In genomic region chr8:121562941-121563351, GRCm38 (mm10) we compare ENCODE assay signal across 12 mouse cellular contexts. TPM values are rescaled to one million over a fixed set of nuclear protein-coding genes. Genes with fewer than 3 reads are reported as not detected.
DNase-seq lines count a peak whose midpoint lies in the region; ATAC-seq lines count a peak whose summit lies in the region.
"Had no signal": no experiment of that assay in that cellular context is flagged by ENCODE, and none has a peak within 500 bp of the region (broad histone marks: within the 10 kb centered on the region; RNA-seq: fewer than 3 reads in every experiment).

No protein-coding gene starts in this region.

- H3K9me3 ChIP-seq in hindbrain, embryonic 10.5 days, result no peaks in the 10 kb centered on the region
- H3K9me3 ChIP-seq in hindbrain, embryonic 16.5 days (ENCODE audit: control insufficient read depth, low read length), result no peaks in the 10 kb centered on the region
- no peaks in the 10 kb centered on the region for H3K9me3 ChIP-seq in forebrain, embryonic 15.5 days
- H3K9me3 ChIP-seq in midbrain, embryonic 14.5 days (ENCODE audit: control insufficient read depth, low read length), result no peaks in the 10 kb centered on the region
- H3K9me3 ChIP-seq: liver, embryonic 15.5 days had no signal

- 83% methylated on average over 9 of the region's 9 CpGs for WGBS in hindbrain, embryonic 10.5 days
- 76% methylated on average over 9 of the region's 9 CpGs for WGBS in hindbrain, embryonic 16.5 days
- 83% methylated on average over 9 of the region's 9 CpGs for WGBS in forebrain, embryonic 15.5 days
- WGBS in midbrain, embryonic 14.5 days, result 80% methylated on average over 9 of the region's 9 CpGs

- peaks cover 62% of the 10 kb centered on the region for H3K4me1 ChIP-seq in hindbrain, embryonic 10.5 days (replicated peaks)
- H3K4me1 ChIP-seq in hindbrain, embryonic 16.5 days (ENCODE audit: control insufficient read depth, insufficient read depth, low read depth, low read length), result no peaks in the 10 kb centered on the region
- H3K4me1 ChIP-seq in forebrain, embryonic 15.5 days, result no peaks in the 10 kb centered on the region
- no peaks in the 10 kb centered on the region for H3K4me1 ChIP-seq in midbrain, embryonic 14.5 days (ENCODE audit: control insufficient read depth, insufficient read depth, low read length)

- H3K9ac ChIP-seq in hindbrain, embryonic 16.5 days (ENCODE audit: low read depth, low read length), result no peak overlapping the region
- no peak overlapping the region for H3K9ac ChIP-seq in forebrain, embryonic 15.5 days (replicated peaks)
- H3K9ac ChIP-seq in midbrain, embryonic 14.5 days (replicated peaks; ENCODE audit: low read length), result no peak overlapping the region
- H3K9ac ChIP-seq: liver, embryonic 15.5 days had no signal

- intact Hi-C loops in gastrocnemius, postnatal 36 days (cut with DNase I), result no loop called here

- no peak overlapping the region for H3K4me2 ChIP-seq in hindbrain, embryonic 16.5 days (ENCODE audit: low read length)
- no peak overlapping the region for H3K4me2 ChIP-seq in forebrain, embryonic 15.5 days (replicated peaks)
- no peak overlapping the region for H3K4me2 ChIP-seq in midbrain, embryonic 14.5 days (ENCODE audit: low read length)
- H3K4me2 ChIP-seq: liver, embryonic 15.5 days had no signal

- no peak for DNase-seq in hindbrain, embryonic 10.5 days (ENCODE audit: low spot score)
- DNase-seq in adrenal gland, postnatal 14 days, result peak; percentile 83
- peak; percentile 71 to 86 for DNase-seq in gastrocnemius, postnatal 36 days
- peak; percentile 87 to 94 for DNase-seq in lung, adult 18-20 months
- DNase-seq in right cerebral cortex, postnatal 36 days (ENCODE audit: low spot score in 2 of 2), result no peak
- DNase-seq in midbrain, embryonic 14.5 days, result no peak

- peak overlapping the region; percentile 66 for H3K27ac ChIP-seq in hindbrain, embryonic 10.5 days
- no peak overlapping the region for H3K27ac ChIP-seq in hindbrain, embryonic 16.5 days (ENCODE audit: low read depth, low read length)
- H3K27ac ChIP-seq in forebrain, embryonic 15.5 days (replicated peaks), result no peak overlapping the region
- H3K27ac ChIP-seq in midbrain, embryonic 14.5 days (replicated peaks; ENCODE audit: low read depth, low read length), result no peak overlapping the region
- H3K27ac ChIP-seq: liver, embryonic 15.5 days had no signal

- no peak overlapping the region for H3K4me3 ChIP-seq in hindbrain, embryonic 10.5 days
- no peak overlapping the region for H3K4me3 ChIP-seq in hindbrain, embryonic 16.5 days (ENCODE audit: low read length)
- H3K4me3 ChIP-seq in forebrain, embryonic 15.5 days, result no peak overlapping the region
- H3K4me3 ChIP-seq in midbrain, embryonic 14.5 days (replicated peaks; ENCODE audit: low read depth, low read length), result no peak overlapping the region
- H3K4me3 ChIP-seq: liver, embryonic 15.5 days had no signal

- H3K36me3 ChIP-seq in hindbrain, embryonic 10.5 days, result peaks cover 54% of the 10 kb centered on the region
- H3K36me3 ChIP-seq in hindbrain, embryonic 16.5 days (ENCODE audit: control insufficient read depth, insufficient read depth, low read length), result peaks cover 21% of the 10 kb centered on the region
- peaks cover 14% of the 10 kb centered on the region; the same call in 1 of the 2 replicates for H3K36me3 ChIP-seq in forebrain, embryonic 15.5 days
- peaks cover 30% of the 10 kb centered on the region for H3K36me3 ChIP-seq in midbrain, embryonic 14.5 days (ENCODE audit: control insufficient read depth, insufficient read depth, low read length)

- no peak for ATAC-seq in hindbrain, embryonic 16.5 days
- ATAC-seq in forebrain, embryonic 15.5 days (replicated peaks), result no peak
- ATAC-seq in midbrain, embryonic 14.5 days (ENCODE audit: low FRiP score, low TSS enrichment), result no peak

- no peaks in the 10 kb centered on the region for H3K27me3 ChIP-seq in hindbrain, embryonic 10.5 days (ENCODE audit: insufficient read depth, poor library complexity, severe bottlenecking)
- H3K27me3 ChIP-seq in hindbrain, embryonic 16.5 days (replicated peaks; ENCODE audit: control insufficient read depth, insufficient read depth, low read length), result no peaks in the 10 kb centered on the region
- H3K27me3 ChIP-seq in forebrain, embryonic 15.5 days, result no peaks in the 10 kb centered on the region
- H3K27me3 ChIP-seq in midbrain, embryonic 14.5 days (ENCODE audit: control insufficient read depth, insufficient read depth, low read length), result no peaks in the 10 kb centered on the region
- H3K27me3 ChIP-seq: CH12.LX; liver, embryonic 15.5 days had no signal

RNA-seq across cellular contexts. Expression of gene Fbxo31, which starts 15.7 kb away (rescaled TPM):
- polyA plus RNA-seq in hindbrain, embryonic 10.5 days (2016; fragmentation: Nextera tagmentation; extraction: Ambion mirVana), result 16.7 and 18.8 TPM in 2 replicates
- polyA plus RNA-seq in hindbrain, embryonic 16.5 days (2015; fragmentation: Nextera tagmentation; extraction: Ambion mirVana), result 37.0 and 37.5 TPM in 2 replicates
- total RNA-seq in adrenal gland, postnatal 14 days (2021), result 37.2 and 66.1 TPM in 2 replicates
- total RNA-seq in gastrocnemius, postnatal 36 days (2021), result 100 to 1,000 TPM; 100 to 124 TPM
- 31.0 and 32.4 TPM in 2 replicates for polyA plus RNA-seq in forebrain, embryonic 15.5 days (2015; fragmentation: Nextera tagmentation; extraction: Ambion mirVana)
- 26.7 and 33.5 TPM in 2 replicates for polyA plus RNA-seq in midbrain, embryonic 14.5 days (2014; fragmentation: Nextera tagmentation; extraction: Ambion mirVana)

RNA-seq across cellular contexts. Expression of gene 1700018B08Rik, which starts 18.8 kb away (rescaled TPM):
- 0.17 TPM in 1 of 2 replicates, not detected in the other for polyA plus RNA-seq in hindbrain, embryonic 10.5 days (2016; fragmentation: Nextera tagmentation; extraction: Ambion mirVana)
- polyA plus RNA-seq in hindbrain, embryonic 16.5 days (2015; fragmentation: Nextera tagmentation; extraction: Ambion mirVana), result not detected in 2 replicates
- not detected in 2 replicates for total RNA-seq in adrenal gland, postnatal 14 days (2021)
- total RNA-seq in gastrocnemius, postnatal 36 days (2021), result not detected
- polyA plus RNA-seq in forebrain, embryonic 15.5 days (2015; fragmentation: Nextera tagmentation; extraction: Ambion mirVana), result not detected in 2 replicates
- polyA plus RNA-seq in midbrain, embryonic 14.5 days (2014; fragmentation: Nextera tagmentation; extraction: Ambion mirVana), result 0.22 TPM in 1 of 2 replicates, not detected in the other
- total RNA-seq: CH12.LX; gastrocnemius, postnatal 4 days; neutrophil, adult 5-6 weeks had no signal
- polyA plus RNA-seq: liver, embryonic 15.5 days had no signal

RNA-seq across cellular contexts. Expression of gene Map1lc3b, which starts 27.2 kb away (rescaled TPM):
- polyA plus RNA-seq in hindbrain, embryonic 10.5 days (2016; fragmentation: Nextera tagmentation; extraction: Ambion mirVana), result 222 and 268 TPM in 2 replicates
- 355 and 365 TPM in 2 replicates for polyA plus RNA-seq in hindbrain, embryonic 16.5 days (2015; fragmentation: Nextera tagmentation; extraction: Ambion mirVana)
- 137 and 170 TPM in 2 replicates for total RNA-seq in adrenal gland, postnatal 14 days (2021)
- 100 to 1,000 TPM; 133 to 158 TPM for total RNA-seq in gastrocnemius, postnatal 36 days (2021)
- 394 and 395 TPM in 2 replicates for polyA plus RNA-seq in forebrain, embryonic 15.5 days (2015; fragmentation: Nextera tagmentation; extraction: Ambion mirVana)
- polyA plus RNA-seq in midbrain, embryonic 14.5 days (2014; fragmentation: Nextera tagmentation; extraction: Ambion mirVana), result 440 and 461 TPM in 2 replicates

Comparison
In these comparisons a context has a peak if more than half of its experiments do, and no peak if none do; other contexts are left out.
1. DNase-seq: peak in adrenal gland, postnatal 14 days (single experiment), gastrocnemius, postnatal 36 days (2 of 2) and lung, adult 18-20 months (2 of 2); none in hindbrain, embryonic 10.5 days (single experiment), right cerebral cortex, postnatal 36 days (0 of 2) and midbrain, embryonic 14.5 days (single experiment).